Comparison of ENCODE assay signal across 26 mouse cellular contexts in the genomic region with DNA sequence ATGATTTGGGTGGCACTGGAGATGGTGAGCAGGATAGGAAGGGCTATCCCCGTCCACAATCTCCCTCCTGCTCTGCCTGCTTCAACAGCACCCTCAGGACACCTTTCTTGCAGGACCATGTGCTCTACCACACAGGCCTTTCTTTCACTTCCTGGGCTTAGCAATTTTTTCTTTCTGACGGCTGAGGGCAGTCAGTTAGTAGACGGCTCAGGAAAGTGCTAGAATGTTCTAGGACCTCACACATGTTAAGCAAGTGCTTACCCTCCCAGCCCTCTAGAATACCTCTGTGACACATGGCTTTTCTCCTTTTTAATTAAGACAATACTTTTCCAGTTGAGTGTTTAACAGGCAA. TPM values are rescaled to one million over a fixed set of nuclear protein-coding genes. Genes with fewer than 3 reads are reported as not detected.
DNase-seq lines count a peak whose midpoint lies in the region; ATAC-seq and TF ChIP-seq lines count a peak whose summit lies in the region.
"Had no signal": no experiment of that assay in that cellular context is flagged by ENCODE, and none has a peak within 500 bp of the region (broad histone marks: within the 10 kb centered on the region; RNA-seq: fewer than 3 reads in every experiment).

No protein-coding gene starts in this region.

- H3K4me1 ChIP-seq in kidney, embryonic 15.5 days, result peaks cover 14% of the 10 kb centered on the region
- H3K4me1 ChIP-seq in bone marrow, adult 2 months (ENCODE audit: control insufficient read depth, insufficient read depth, low read length), result peaks cover 3% of the 10 kb centered on the region; the same call in 1 of the 2 replicates
- peaks cover 10% of the 10 kb centered on the region for H3K4me1 ChIP-seq in limb, embryonic 15.5 days
- H3K4me1 ChIP-seq in cerebellum, adult 2 months (ENCODE audit: control insufficient read depth, insufficient read depth, low read length), result peaks cover 6% of the 10 kb centered on the region

- peak; percentile 29 for DNase-seq in kidney, adult 9 months
- no peak for DNase-seq in urinary bladder, adult 2 months (ENCODE audit: low spot score)
- DNase-seq in cerebellum, adult 2 months, result no peak
- no peak for DNase-seq in gastrocnemius, postnatal 36 days
- DNase-seq: adrenal gland, postnatal 25 days; B cell, adult 2 months; cerebellum, adult 11 months; cerebellum, postnatal 10 days; kidney, adult 11 months; kidney, postnatal 10 days; lung, postnatal 4 days had no signal

- no peaks in the 10 kb centered on the region for H3K27me3 ChIP-seq in kidney, embryonic 15.5 days
- H3K27me3 ChIP-seq in limb, embryonic 15.5 days, result no peaks in the 10 kb centered on the region
- H3K27me3 ChIP-seq in cerebellum, adult 2 months (ENCODE audit: control insufficient read depth, insufficient read depth, low read length), result no peaks in the 10 kb centered on the region
- H3K27me3 ChIP-seq: lung, embryonic 15.5 days; midbrain, embryonic 12.5 days had no signal

- no peaks in the 10 kb centered on the region for H3K9me3 ChIP-seq in kidney, embryonic 15.5 days (replicated peaks)
- no peaks in the 10 kb centered on the region for H3K9me3 ChIP-seq in limb, embryonic 15.5 days
- H3K9me3 ChIP-seq: forebrain, embryonic 10.5 days; lung, embryonic 15.5 days; midbrain, embryonic 12.5 days had no signal

- H3K27ac ChIP-seq in kidney, embryonic 15.5 days, result no peak overlapping the region
- peak overlapping the region; percentile 9 for H3K27ac ChIP-seq in bone marrow, adult 2 months (ENCODE audit: control insufficient read depth, insufficient read depth, low read depth, low read length, poor library complexity)
- H3K27ac ChIP-seq in limb, embryonic 15.5 days, result 0 out of 2 replicates have a peak overlapping the region, but pooled peaks have one; percentile 17
- H3K27ac ChIP-seq in cerebellum, adult 2 months (ENCODE audit: insufficient read depth, low read length), result no peak overlapping the region
- H3K27ac ChIP-seq: forebrain, embryonic 10.5 days; hindbrain, postnatal 0 days; liver, embryonic 14.5 days; lung, embryonic 15.5 days; midbrain, embryonic 12.5 days had no signal

- H3K4me3 ChIP-seq in kidney, embryonic 15.5 days (replicated peaks), result no peak overlapping the region
- no peak overlapping the region for H3K4me3 ChIP-seq in bone marrow, adult 2 months (replicated peaks; ENCODE audit: control insufficient read depth, low read depth, low read length)
- no peak overlapping the region for H3K4me3 ChIP-seq in limb, embryonic 15.5 days
- H3K4me3 ChIP-seq in cerebellum, adult 2 months (replicated peaks; ENCODE audit: insufficient read depth, low read depth, low read length), result no peak overlapping the region
- H3K4me3 ChIP-seq: forebrain, embryonic 10.5 days; lung, embryonic 15.5 days; midbrain, embryonic 12.5 days had no signal

- H3K4me2 ChIP-seq in kidney, embryonic 15.5 days, result no peak overlapping the region
- no peak overlapping the region for H3K4me2 ChIP-seq in limb, embryonic 15.5 days
- H3K4me2 ChIP-seq: heart, embryonic 11.5 days; lung, embryonic 15.5 days; midbrain, embryonic 12.5 days had no signal

- no peaks in the 10 kb centered on the region for H3K36me3 ChIP-seq in kidney, embryonic 15.5 days
- H3K36me3 ChIP-seq in limb, embryonic 15.5 days, result no peaks in the 10 kb centered on the region
- H3K36me3 ChIP-seq: forebrain, embryonic 10.5 days; lung, embryonic 15.5 days; midbrain, embryonic 12.5 days had no signal

- intact Hi-C loops in gastrocnemius, postnatal 36 days (cut with DNase I), result no loop called here

- 74% methylated on average over 3 of the region's 3 CpGs for WGBS in kidney, embryonic 15.5 days
- WGBS in bone marrow, adult 2 months, result 26% methylated on average over 3 of the region's 3 CpGs
- WGBS in limb, embryonic 15.5 days, result 50% methylated on average over 3 of the region's 3 CpGs
- 94% methylated on average over 3 of the region's 3 CpGs for WGBS in cerebellum, adult 2 months

- no peak for TF ChIP-seq CTCF in bone marrow, adult 2 months (IDR thresholded peaks at IDR 0.05; ENCODE audit: control insufficient read depth, insufficient read depth, low read length)
- no peak for TF ChIP-seq CTCF in cerebellum, adult 2 months (IDR thresholded peaks at IDR 0.05; ENCODE audit: borderline replicate concordance, insufficient read depth, low read depth, low read length)

- TF ChIP-seq POLR2A in bone marrow, adult 2 months (IDR thresholded peaks at IDR 0.05; ENCODE audit: borderline replicate concordance, control insufficient read depth, low read depth, low read length), result no peak
- no peak for TF ChIP-seq POLR2A in cerebellum, adult 2 months (IDR thresholded peaks at IDR 0.05; ENCODE audit: borderline replicate concordance, insufficient read depth, low read length)

- no peak overlapping the region for H3K9ac ChIP-seq in kidney, embryonic 15.5 days
- no peak overlapping the region for H3K9ac ChIP-seq in limb, embryonic 15.5 days
- H3K9ac ChIP-seq: liver, embryonic 14.5 days; lung, embryonic 15.5 days; midbrain, embryonic 12.5 days had no signal

- no peak for ATAC-seq in kidney, embryonic 15.5 days (replicated peaks; ENCODE audit: low FRiP score)
- no peak for ATAC-seq in limb, embryonic 15.5 days (ENCODE audit: insufficient number of reproducible peaks, low FRiP score, low TSS enrichment, low read depth)
- ATAC-seq: hindbrain, postnatal 0 days had no signal

RNA-seq across cellular contexts. Expression of gene Chd9, which starts 6.1 kb away (rescaled TPM):
- 74.6 and 80.4 TPM in 2 replicates for polyA plus RNA-seq in kidney, embryonic 15.5 days (2015; fragmentation: Nextera tagmentation; extraction: Ambion mirVana)
- 28.0 and 60.6 TPM in 2 replicates for polyA plus RNA-seq in bone marrow, adult 2 months (2011; ENCODE audit: insufficient read depth, insufficient read length, low replicate concordance, missing spikeins)
- 127 and 128 TPM in 2 replicates for polyA plus RNA-seq in limb, embryonic 15.5 days (2015; fragmentation: Nextera tagmentation; extraction: Ambion mirVana)
- polyA plus RNA-seq in urinary bladder, adult 2 months (2012; rRNA removed), result 125 and 145 TPM in 2 replicates
- 882 and 1,083 TPM in 2 replicates for polyA plus RNA-seq in cerebellum, adult 2 months (2012; rRNA removed)
- total RNA-seq in gastrocnemius, postnatal 36 days (2021), result 10 to 100 TPM; 47.5 to 68.0 TPM

RNA-seq across cellular contexts. Expression of gene Gm19935, which starts 17.1 kb away (rescaled TPM):
- not detected in 2 replicates for polyA plus RNA-seq in kidney, embryonic 15.5 days (2015; fragmentation: Nextera tagmentation; extraction: Ambion mirVana)
- polyA plus RNA-seq in bone marrow, adult 2 months (2011; ENCODE audit: insufficient read depth, insufficient read length, low replicate concordance, missing spikeins), result 1.3 and 1.6 TPM in 2 replicates
- not detected in 2 replicates for polyA plus RNA-seq in limb, embryonic 15.5 days (2015; fragmentation: Nextera tagmentation; extraction: Ambion mirVana)
- 0.16 and 0.34 TPM in 2 replicates for polyA plus RNA-seq in urinary bladder, adult 2 months (2012; rRNA removed)
- 7.3 and 9.9 TPM in 2 replicates for polyA plus RNA-seq in cerebellum, adult 2 months (2012; rRNA removed)
- total RNA-seq in gastrocnemius, postnatal 36 days (2021), result not detected
- total RNA-seq: adrenal gland, postnatal 25 days; gastrocnemius, adult 18-20 months; hematopoietic stem cell, adult 5-6 weeks; monocyte, adult 5-6 weeks had no signal
- polyA plus RNA-seq: embryonic facial prominence, embryonic 11.5 days; forebrain, embryonic 10.5 days; heart, embryonic 11.5 days; limb, embryonic 11.5 days; liver, embryonic 14.5 days; midbrain, embryonic 12.5 days; neural tube, embryonic 11.5 days had no signal

Comparison
In these comparisons a context has a peak if more than half of its experiments do, and no peak if none do; other contexts are left out.
1. H3K27ac ChIP-seq: peak in bone marrow, adult 2 months (single experiment) and limb, embryonic 15.5 days (single experiment); none in kidney, embryonic 15.5 days (single experiment) and cerebellum, adult 2 months (single experiment).